Mouse (Mus musculus) ES-E14 (cell line): Measurements from ENCODE around the gene Slc25a38.

ENCODE experiments used
- CHD2 ChIP-seq: IDR thresholded peaks from 2 replicates; pipeline ENCODE4 v1.6.1; 2014; ENCODE audit warnings: mild to moderate bottlenecking, low read depth, low read length, inconsistent platforms
- HCFC1 ChIP-seq: IDR thresholded peaks from 2 replicates; pipeline ENCODE4 v1.6.1; 2012; ENCODE audit warnings: low read length, inconsistent platforms, borderline replicate concordance; ENCODE audit not compliant: insufficient read depth
- MAFK ChIP-seq: IDR thresholded peaks from 2 replicates; pipeline ENCODE4 v1.6.1; 2014; ENCODE audit warnings: mild to moderate bottlenecking, low read depth, low read length, inconsistent platforms; ENCODE audit not compliant: insufficient read depth
- ZC3H11A ChIP-seq: IDR thresholded peaks from 2 replicates; pipeline ENCODE4 v1.6.1; 2012; ENCODE audit warnings: low read depth, mild to moderate bottlenecking, inconsistent platforms, low read length, borderline replicate concordance
- ZNF384 ChIP-seq: IDR thresholded peaks from 2 replicates; pipeline ENCODE4 v1.6.1; 2012; ENCODE audit warnings: low read depth, low read length, inconsistent platforms

GRCm38 (mm10) chr9:120084406-120084805 is 25.8 kb upstream of the Slc25a38 start:
- no peak for TF ChIP-seq MAFK
- no peak for TF ChIP-seq ZNF384
- no peak for TF ChIP-seq ZC3H11A
- no peak for TF ChIP-seq HCFC1
- no peak for TF ChIP-seq CHD2
